Mouse (Mus musculus): Measurements from ENCODE around the gene Ehbp1l1.
"Not testable (repeated sequence)": the region's sequence is repeated elsewhere in the genome, so short reads cannot be mapped to it uniquely, and the experiment has no call there.

Ehbp1l1 gene

GRCm38 (mm10) chr19:5710068-5710467, 16.0 kb downstream of the Ehbp1l1 start:
- DNase-seq (ENCODE audit: low spot score in 2 of 2) = no peak

- no peak for DNase-seq (ENCODE audit: low spot score in 2 of 2)
Observed at GRCm38 (mm10) chr19:5704801-5705571, 21.1 kb downstream of the Ehbp1l1 start.

GRCm38 (mm10) chr19:5704163-5704800, 21.8 kb downstream of the Ehbp1l1 start, which contains the start of gene Kcnk7:
Kcnk7 (plus strand) TSS chr19:5704367.
- peak in 1 of 2 experiments; percentile 34 for DNase-seq (ENCODE audit: low spot score in 2 of 2)

- no peak for DNase-seq (ENCODE audit: low spot score in 2 of 2)
Observed at GRCm38 (mm10) chr19:5695849-5696462, 30.2 kb downstream of the Ehbp1l1 start.

GRCm38 (mm10) chr19:5693801-5694200, 32.3 kb downstream of the Ehbp1l1 start:
- no peak for DNase-seq (ENCODE audit: low spot score in 2 of 2)

- DNase-seq (ENCODE audit: low spot score in 2 of 2) = no peak
Observed at GRCm38 (mm10) chr19:5692913-5693396, 33.2 kb downstream of the Ehbp1l1 start.

- no peak for DNase-seq (ENCODE audit: low spot score in 2 of 2)
Observed at GRCm38 (mm10) chr19:5692086-5692912, 33.8 kb downstream of the Ehbp1l1 start.

- no peak for DNase-seq (ENCODE audit: low spot score in 2 of 2)
Observed at GRCm38 (mm10) chr19:5691601-5692000, 34.5 kb downstream of the Ehbp1l1 start.

GRCm38 (mm10) chr19:5690343-5690735, 35.8 kb downstream of the Ehbp1l1 start:
- no peak for DNase-seq (ENCODE audit: low spot score in 2 of 2)

- DNase-seq (ENCODE audit: low spot score in 2 of 2) = peak; percentile 70 to 78
Observed at GRCm38 (mm10) chr19:5689565-5690342, 36.4 kb downstream of the Ehbp1l1 start.

- no peak for DNase-seq (ENCODE audit: low spot score in 2 of 2)
Observed at GRCm38 (mm10) chr19:5689088-5689428, 37.1 kb downstream of the Ehbp1l1 start.

GRCm38 (mm10) chr19:5688200-5689087, 37.7 kb downstream of the Ehbp1l1 start, which contains the start of the genes Map3k11 and Pcnx3:
Map3k11 (plus strand) TSS chr19:5688742.
Pcnx3 (minus strand) TSS chr19:5688908.
- peak; percentile 96 to 98 for DNase-seq (ENCODE audit: low spot score in 2 of 2)

- no peak for DNase-seq (ENCODE audit: low spot score in 2 of 2)
Observed at GRCm38 (mm10) chr19:5687738-5688137, 38.4 kb downstream of the Ehbp1l1 start.

GRCm38 (mm10) chr19:5686954-5687353, 39.2 kb downstream of the Ehbp1l1 start:
- DNase-seq (ENCODE audit: low spot score in 2 of 2) = not testable (repeated sequence)

GRCm38 (mm10) chr19:5686437-5686836, 39.7 kb downstream of the Ehbp1l1 start:
- no peak for DNase-seq (ENCODE audit: low spot score in 2 of 2)

GRCm38 (mm10) chr19:5685861-5686260, 40.3 kb downstream of the Ehbp1l1 start:
- no peak for DNase-seq (ENCODE audit: low spot score in 2 of 2)

GRCm38 (mm10) chr19:5685431-5685830, 40.7 kb downstream of the Ehbp1l1 start:
- no peak for DNase-seq (ENCODE audit: low spot score in 2 of 2)

GRCm38 (mm10) chr19:5684985-5685384, 41.1 kb downstream of the Ehbp1l1 start:
- no peak for DNase-seq (ENCODE audit: low spot score in 2 of 2)

GRCm38 (mm10) chr19:5684236-5684635, 41.9 kb downstream of the Ehbp1l1 start:
- DNase-seq (ENCODE audit: low spot score in 2 of 2) = no peak

GRCm38 (mm10) chr19:5680432-5680831, 45.7 kb downstream of the Ehbp1l1 start:
- DNase-seq (ENCODE audit: low spot score in 2 of 2) = no peak
